Mouse (Mus musculus) embryonic facial prominence, embryonic 11.5 days (tissue): ENCODE data around the gene Rpl22l1. TPM values are rescaled to one million over a fixed set of nuclear protein-coding genes. Genes with fewer than 3 reads are reported as not detected.

Experiments
- ATAC-seq: fragments of 200-750 bp; cut with Nextera tagmentation; replicated peaks from 2 replicates; pipeline ENCODE4 v1.8.0; 2017; ENCODE audit warnings: low read depth; ENCODE audit not compliant: insufficient number of reproducible peaks, low FRiP score, low TSS enrichment
- DNase-seq: peaks from one replicate; pipeline ENCODE4 v3.0.0-alpha.2; 2015; ENCODE audit warnings: low spot score
- H3K27ac ChIP-seq: fragments of 300-500 bp; sonication (generic); replicated peaks from 2 replicates; pipeline ENCODE4 v1.5.1; 2014; ENCODE audit warnings: mild to moderate bottlenecking, low read depth, low read length, control low read depth
- H3K27me3 ChIP-seq: fragments of 300-500 bp; sonication (generic); 2 replicates; pipeline ENCODE4 v1.6.1; 2014; ENCODE audit warnings: mild to moderate bottlenecking, low read length, moderate library complexity, mixed read lengths; ENCODE audit not compliant: control insufficient read depth, insufficient read depth
- H3K36me3 ChIP-seq: fragments of 300-500 bp; sonication (generic); replicated peaks from 2 replicates; pipeline ENCODE4 v1.6.1; 2014; ENCODE audit warnings: low read depth, mild to moderate bottlenecking, low read length, moderate library complexity, mixed read lengths; ENCODE audit not compliant: control insufficient read depth, insufficient read depth
- H3K4me1 ChIP-seq: fragments of 300-500 bp; sonication (generic); 2 replicates; pipeline ENCODE4 v1.6.1; 2014; ENCODE audit warnings: low read length, mixed read lengths; ENCODE audit not compliant: control insufficient read depth, insufficient read depth
- H3K4me2 ChIP-seq: fragments of 300-500 bp; sonication (generic); 2 replicates; pipeline ENCODE4 v1.6.1; 2014; ENCODE audit warnings: low read depth, mild to moderate bottlenecking, control low read depth, low read length, moderate library complexity
- H3K4me3 ChIP-seq: fragments of 300-500 bp; sonication (generic); 2 replicates; pipeline ENCODE4 v1.5.1; 2014; ENCODE audit warnings: low read depth, low read length, control low read depth
- H3K9ac ChIP-seq: fragments of 300-500 bp; sonication (generic); replicated peaks from 2 replicates; pipeline ENCODE4 v1.6.1; 2014; ENCODE audit warnings: mild to moderate bottlenecking, control low read depth, low read length
- H3K9me3 ChIP-seq: fragments of 300-500 bp; sonication (generic); replicated peaks from 2 replicates; pipeline ENCODE4 v1.6.1; 2016; ENCODE audit warnings: mild to moderate bottlenecking, low read length, inconsistent platforms, mixed read lengths; ENCODE audit not compliant: control insufficient read depth
- WGBS: fragments of 180-500 bp; shearing (Covaris S2); extraction: QIAGEN DNeasy Blood & Tissue Kit; methylation state at CpG from one replicate; pipeline ENCODE4 v1.1.7; 2014; 5-methylcytosine and 5-hydroxymethylcytosine counted together
- polyA plus RNA-seq: library from polyadenylated mRNA; unstranded; fragments of >200 nt; fragmentation: Nextera tagmentation; extraction: Ambion mirVana; gene quantifications from 2 replicates; pipeline ENCODE4 v1.2.1, GENCODE M21; 2014

Rpl22l1 gene
- polyA plus RNA-seq, 1 experiment from 2014 or later: 499 TPM

- no peak overlapping the region for H3K4me2 ChIP-seq
- H3K27ac ChIP-seq: no peak overlapping the region
- WGBS: 78% methylated on average over 1 of the region's 1 CpGs
- H3K4me3 ChIP-seq: no peak overlapping the region
- no peak overlapping the region for H3K9ac ChIP-seq
- no peaks in the 10 kb centered on the region for H3K36me3 ChIP-seq
- no peaks in the 10 kb centered on the region for H3K27me3 ChIP-seq
- H3K4me1 ChIP-seq: no peaks in the 10 kb centered on the region
- H3K9me3 ChIP-seq: no peaks in the 10 kb centered on the region
- no peak for DNase-seq
- no peak for ATAC-seq
Observed at GRCm38 (mm10) chr3:28776491-28776890, 28.7 kb upstream of the Rpl22l1 start.

- Histone ChIP-seq H3K27ac (no peak overlapping the region), H3K4me2 (peak overlapping the region; percentile 97), H3K4me1 (no peaks in the 10 kb centered on the region), H3K36me3 (no peaks in the 10 kb centered on the region), H3K4me3 (peak overlapping the region; percentile 72; the same call in 1 of the 2 replicates), H3K27me3 (no peaks in the 10 kb centered on the region), H3K9me3 (no peaks in the 10 kb centered on the region), H3K9ac (no peak overlapping the region)
- 71% methylated on average over 9 of the region's 9 CpGs for WGBS
- DNase-seq (no peak), ATAC-seq (peak; percentile 21; the same call in 1 of the 2 replicates)
Observed at GRCm38 (mm10) chr3:28780511-28780910, 24.7 kb upstream of the Rpl22l1 start.

- WGBS: 2% methylated on average over 38 of the region's 46 CpGs
- no peaks in the 10 kb centered on the region for H3K27me3 ChIP-seq
- H3K36me3 ChIP-seq: no peaks in the 10 kb centered on the region
- H3K27ac ChIP-seq: no peak within 1 kb of the TSS
- peak within 1 kb of the TSS; percentile 72 for H3K4me3 ChIP-seq
- no peaks in the 10 kb centered on the region for H3K9me3 ChIP-seq
- H3K9ac ChIP-seq: peak within 1 kb of the TSS; percentile 80
- no peaks in the 10 kb centered on the region for H3K4me1 ChIP-seq
- peak; percentile 95 for DNase-seq
- peak within 1 kb of the TSS; percentile 97 for H3K4me2 ChIP-seq
- ATAC-seq: peak; percentile 98
Observed at GRCm38 (mm10) chr3:28780994-28781393, 24.2 kb upstream of the Rpl22l1 start, which contains the start of gene Eif5a2. Gene Eif5a2 (plus strand): TSS chr3:28781276.

- Histone ChIP-seq H3K27ac (no peak overlapping the region), H3K4me3 (peak overlapping the region; percentile 72), H3K36me3 (no peaks in the 10 kb centered on the region), H3K9me3 (no peaks in the 10 kb centered on the region), H3K27me3 (no peaks in the 10 kb centered on the region), H3K4me2 (peak overlapping the region; percentile 97), H3K4me1 (no peaks in the 10 kb centered on the region), H3K9ac (peak overlapping the region; percentile 80)
- DNase-seq: no peak
- WGBS: under 1% methylated on average over 39 of the region's 41 CpGs
- ATAC-seq: peak; percentile 45
Observed at GRCm38 (mm10) chr3:28781422-28781821, 23.8 kb upstream of the Rpl22l1 start.

- Histone ChIP-seq H3K4me3 (peak overlapping the region; percentile 72), H3K27me3 (no peaks in the 10 kb centered on the region), H3K4me1 (no peaks in the 10 kb centered on the region), H3K4me2 (peak overlapping the region; percentile 97), H3K9ac (peak overlapping the region; percentile 80), H3K36me3 (no peaks in the 10 kb centered on the region), H3K27ac (no peak overlapping the region), H3K9me3 (no peaks in the 10 kb centered on the region)
- WGBS: 17% methylated on average over 14 of the region's 14 CpGs
- DNase-seq: peak; percentile 12
- ATAC-seq: no peak
Observed at GRCm38 (mm10) chr3:28781848-28782247, 23.4 kb upstream of the Rpl22l1 start.

- ATAC-seq: no peak
- Histone ChIP-seq H3K4me1 (no peaks in the 10 kb centered on the region), H3K27ac (no peak overlapping the region), H3K9ac (no peak overlapping the region), H3K4me3 (no peak overlapping the region), H3K9me3 (no peaks in the 10 kb centered on the region), H3K36me3 (no peaks in the 10 kb centered on the region), H3K27me3 (no peaks in the 10 kb centered on the region), H3K4me2 (no peak overlapping the region)
- WGBS: 95% methylated on average over 2 of the region's 2 CpGs
- DNase-seq: no peak
Observed at GRCm38 (mm10) chr3:28784176-28784575, 21.1 kb upstream of the Rpl22l1 start.

GRCm38 (mm10) chr3:28794835-28795234, 10.4 kb upstream of the Rpl22l1 start:
- no peak overlapping the region for H3K27ac ChIP-seq
- no peaks in the 10 kb centered on the region for H3K9me3 ChIP-seq
- DNase-seq (no peak), ATAC-seq (no peak)
- H3K9ac ChIP-seq: no peak overlapping the region
- WGBS: 90% methylated on average over 7 of the region's 7 CpGs
- no peak overlapping the region for H3K4me2 ChIP-seq
- H3K27me3 ChIP-seq: no peaks in the 10 kb centered on the region
- no peaks in the 10 kb centered on the region for H3K36me3 ChIP-seq
- no peak overlapping the region for H3K4me3 ChIP-seq
- H3K4me1 ChIP-seq: no peaks in the 10 kb centered on the region

GRCm38 (mm10) chr3:28808039-28808643, 2.9 kb downstream of the Rpl22l1 start:
- no peak overlapping the region for H3K9ac ChIP-seq
- WGBS: 87% methylated on average over 4 of the region's 4 CpGs
- ATAC-seq: no peak
- H3K36me3 ChIP-seq: no peaks in the 10 kb centered on the region
- no peaks in the 10 kb centered on the region for H3K27me3 ChIP-seq
- no peak overlapping the region for H3K4me3 ChIP-seq
- H3K4me2 ChIP-seq: no peak overlapping the region
- H3K27ac ChIP-seq: no peak overlapping the region
- H3K9me3 ChIP-seq: no peaks in the 10 kb centered on the region
- DNase-seq: no peak
- no peaks in the 10 kb centered on the region for H3K4me1 ChIP-seq
